Mouse (Mus musculus) E14TG2a.4 (cell line): ENCODE data around the gene Yap1.

ENCODE experiments used
- CTCF ChIP-seq: conservative IDR thresholded peaks from 2 replicates; pipeline ENCODE4 v1.5.1; 2014; ENCODE audit warnings: low read length
- POU5F1 ChIP-seq: IDR thresholded peaks from 2 replicates; pipeline ENCODE4 v1.6.1; 2014; ENCODE audit warnings: low read length, borderline replicate concordance

GRCm38 (mm10) chr9:7942701-7943100 is 61.7 kb downstream of the Yap1 start:
- TF ChIP-seq POU5F1: no peak
- TF ChIP-seq CTCF: no peak
